Mouse (Mus musculus) myocyte (in vitro differentiated cells): ENCODE measurements around the gene Sepsecs. TPM values are rescaled to one million over a fixed set of nuclear protein-coding genes. Genes with fewer than 3 reads are reported as not detected.

Experiments
- H3K27me3 ChIP-seq: one replicate; pipeline ENCODE4 v1.6.1; 2011; ENCODE audit not compliant: control insufficient read depth, insufficient read depth, insufficient read length
- H3K36me3 ChIP-seq: one replicate; pipeline ENCODE4 v1.6.1; 2011; ENCODE audit not compliant: control insufficient read depth, insufficient read depth
- H3K4me2 ChIP-seq: one replicate; pipeline ENCODE4 v1.6.1; 2011; ENCODE audit warnings: low read depth, control low read depth
- H3K4me3 ChIP-seq: one replicate; pipeline ENCODE4 v1.5.1; 2011; ENCODE audit warnings: mild to moderate bottlenecking, control low read depth, moderate library complexity
- H3K79me2 ChIP-seq: one replicate; pipeline ENCODE4 v1.6.1; 2011; ENCODE audit not compliant: control insufficient read depth, insufficient read depth
- H3ac ChIP-seq: one replicate; pipeline ENCODE4 v1.6.1; 2011; ENCODE audit not compliant: control insufficient read depth, insufficient read length
- CEBPB ChIP-seq: IDR thresholded peaks from 2 replicates; pipeline ENCODE4 v1.6.1; 2011; ENCODE audit warnings: mild to moderate bottlenecking, moderate library complexity; ENCODE audit not compliant: poor library complexity, insufficient read depth, severe bottlenecking
- E2F4 ChIP-seq: IDR thresholded peaks from one replicate; pipeline ENCODE4 v1.6.1; 2011; ENCODE audit warnings: mild to moderate bottlenecking, control low read depth, moderate library complexity; ENCODE audit not compliant: insufficient read depth
- MAX ChIP-seq: IDR thresholded peaks from one replicate; pipeline ENCODE4 v1.6.1; 2011; ENCODE audit warnings: low read depth, mild to moderate bottlenecking, control low read depth
- MYOD1 ChIP-seq, 3 experiments: IDR thresholded peaks; one replicate each; pipeline ENCODE4 v1.6.1; 2011; ENCODE audit warnings: control low read depth in 2 of 3, low read depth in 2 of 3, mild to moderate bottlenecking in 2 of 3, moderate library complexity in 1 of 3; ENCODE audit not compliant: insufficient read length in 2 of 3, control insufficient read depth in 1 of 3
- MYOG ChIP-seq, 3 experiments: IDR thresholded peaks; one replicate each; pipeline ENCODE4 v1.6.1; 2011; ENCODE audit warnings: control low read depth in 2 of 3, low read depth in 2 of 3, mild to moderate bottlenecking in 2 of 3; ENCODE audit not compliant: insufficient read length in 2 of 3, control insufficient read depth in 1 of 3, insufficient read depth in 1 of 3
- POLR2A ChIP-seq: IDR thresholded peaks from one replicate; pipeline ENCODE4 v1.6.1; 2011; ENCODE audit warnings: low read depth, mild to moderate bottlenecking, control low read depth, moderate library complexity; ENCODE audit not compliant: insufficient read length
- POLR2AphosphoS2 ChIP-seq: IDR thresholded peaks from one replicate; pipeline ENCODE4 v1.6.1; 2011; ENCODE audit warnings: low read depth, control low read depth; ENCODE audit not compliant: insufficient read length
- REST ChIP-seq: IDR thresholded peaks from one replicate; pipeline ENCODE4 v1.6.1; 2011; ENCODE audit warnings: mild to moderate bottlenecking, control low read depth, moderate library complexity; ENCODE audit not compliant: insufficient read depth, insufficient read length
- SRF ChIP-seq: IDR thresholded peaks from one replicate; pipeline ENCODE4 v1.6.1; 2011; ENCODE audit warnings: low read depth; ENCODE audit not compliant: control insufficient read depth, insufficient read length
- TCF12 ChIP-seq: IDR thresholded peaks from one replicate; pipeline ENCODE4 v1.6.1; 2011; ENCODE audit warnings: mild to moderate bottlenecking, control low read depth; ENCODE audit not compliant: poor library complexity, insufficient read depth, severe bottlenecking
- TCF3 ChIP-seq: IDR thresholded peaks from one replicate; pipeline ENCODE4 v1.6.1; 2011; ENCODE audit warnings: low read depth, control low read depth; ENCODE audit not compliant: insufficient read length
- USF1 ChIP-seq: IDR thresholded peaks from one replicate; pipeline ENCODE4 v1.6.1; 2011; ENCODE audit warnings: low read depth, mild to moderate bottlenecking, control low read depth, moderate library complexity
- polyA plus RNA-seq: library from polyadenylated mRNA; unstranded; fragments of >200 nt; fragmentation: generic; extraction: Trizol; gene quantifications from one replicate; pipeline ENCODE4 v1.2.1, GENCODE M21; 2012; ENCODE audit warnings: missing spikeins

The Sepsecs gene
- polyA plus RNA-seq, 1 experiment: 4.1 TPM

GRCm38 (mm10) chr5:52624956-52625355 lies 44.6 kb downstream of the Sepsecs start:
- H3K4me3 ChIP-seq: no peak overlapping the region
- H3K4me2 ChIP-seq: no peak overlapping the region

GRCm38 (mm10) chr5:52623099-52623498 lies 46.4 kb downstream of the Sepsecs start:
- Histone ChIP-seq H3K4me2 (no peak overlapping the region), H3K27me3 (no peaks in the 10 kb centered on the region), H3ac (no peak overlapping the region), H3K4me3 (no peak overlapping the region), H3K79me2 (no peaks in the 10 kb centered on the region), H3K36me3 (no peaks in the 10 kb centered on the region)
- TF ChIP-seq REST (no peak), MYOD1 (IDR thresholded peaks at IDR 0.05; ENCODE audit: control insufficient read depth in 1 of 3, insufficient read length in 2 of 3, low read depth in 2 of 3) (no peak)

More at GRCm38 (mm10) chr5:52624956-52625355, 44.6 kb downstream of the Sepsecs start:
- no peak overlapping the region for H3ac ChIP-seq
- H3K79me2 ChIP-seq: no peaks in the 10 kb centered on the region
- no peaks in the 10 kb centered on the region for H3K36me3 ChIP-seq
- H3K27me3 ChIP-seq: no peaks in the 10 kb centered on the region
- TF ChIP-seq E2F4 (no peak), TCF3 (no peak), POLR2AphosphoS2 (no peak), USF1 (no peak), POLR2A (no peak), TCF12 (no peak), MYOG (IDR thresholded peaks at IDR 0.05; ENCODE audit: control insufficient read depth in 1 of 3, insufficient read depth in 1 of 3, insufficient read length in 2 of 3, low read depth in 2 of 3) (no peak)

- no peaks in the 10 kb centered on the region for H3K27me3 ChIP-seq
- peak; percentile 45 for TF ChIP-seq TCF12
- TF ChIP-seq REST: no peak
- peak in 2 of 3 experiments; percentile 79 to 92 for TF ChIP-seq MYOD1 (IDR thresholded peaks at IDR 0.05; ENCODE audit: control insufficient read depth in 1 of 3, insufficient read length in 2 of 3, low read depth in 2 of 3)
- peak; percentile 36 for TF ChIP-seq TCF3
- TF ChIP-seq MYOG (IDR thresholded peaks at IDR 0.05; ENCODE audit: control insufficient read depth in 1 of 3, insufficient read depth in 1 of 3, insufficient read length in 2 of 3, low read depth in 2 of 3): peak; percentile 74 to 95 (median 93)
- TF ChIP-seq POLR2A: no peak
- no peak for TF ChIP-seq MAX
- peak overlapping the region; percentile 67 for H3K4me2 ChIP-seq
- H3K36me3 ChIP-seq: no peaks in the 10 kb centered on the region
- no peak overlapping the region for H3K4me3 ChIP-seq
- H3K79me2 ChIP-seq: no peaks in the 10 kb centered on the region
- no peak overlapping the region for H3ac ChIP-seq
Measured at GRCm38 (mm10) chr5:52618348-52619270, 50.9 kb downstream of the Sepsecs start.

GRCm38 (mm10) chr5:52617711-52618347 lies 51.7 kb downstream of the Sepsecs start:
- Histone ChIP-seq H3K36me3 (no peaks in the 10 kb centered on the region), H3K27me3 (no peaks in the 10 kb centered on the region), H3ac (no peak overlapping the region), H3K4me3 (no peak overlapping the region), H3K4me2 (peak overlapping the region; percentile 67), H3K79me2 (no peaks in the 10 kb centered on the region)
- no peak for TF ChIP-seq REST
- TF ChIP-seq MYOD1 (IDR thresholded peaks at IDR 0.05; ENCODE audit: control insufficient read depth in 1 of 3, insufficient read length in 2 of 3, low read depth in 2 of 3): peak; percentile 80 to 90 (median 89)
- TF ChIP-seq MYOG (IDR thresholded peaks at IDR 0.05; ENCODE audit: control insufficient read depth in 1 of 3, insufficient read depth in 1 of 3, insufficient read length in 2 of 3, low read depth in 2 of 3): peak in 1 of 3 experiments; percentile 50
- no peak for TF ChIP-seq USF1

- no peaks in the 10 kb centered on the region for H3K36me3 ChIP-seq
- no peak overlapping the region for H3K4me3 ChIP-seq
- H3K4me2 ChIP-seq: peak overlapping the region; percentile 67
- no peaks in the 10 kb centered on the region for H3K27me3 ChIP-seq
- H3K79me2 ChIP-seq: no peaks in the 10 kb centered on the region
- TF ChIP-seq CEBPB (peak; percentile 96), TCF12 (peak; percentile 82), MYOG (IDR thresholded peaks at IDR 0.05; ENCODE audit: control insufficient read depth in 1 of 3, insufficient read depth in 1 of 3, insufficient read length in 2 of 3, low read depth in 2 of 3) (peak; percentile 35 to 90 (median 82)), MAX (peak; percentile 57), SRF (peak; percentile 26), POLR2A (no peak), E2F4 (no peak), TCF3 (no peak), USF1 (no peak), MYOD1 (IDR thresholded peaks at IDR 0.05; ENCODE audit: control insufficient read depth in 1 of 3, insufficient read length in 2 of 3, low read depth in 2 of 3) (peak; percentile 53 to 93 (median 79)), POLR2AphosphoS2 (peak; percentile 56), REST (no peak)
- H3ac ChIP-seq: no peak overlapping the region
Measured at GRCm38 (mm10) chr5:52616549-52616948, 53.0 kb downstream of the Sepsecs start.
